Mouse (Mus musculus) right cerebral cortex, adult 18-20 months (tissue): ENCODE data around the gene Gm49373.

ENCODE experiments used
- DNase-seq: peaks from one replicate; pipeline ENCODE4 v3.0.0; 2022; ENCODE audit warnings: mixed read lengths

The Gm49373 gene

DNA sequence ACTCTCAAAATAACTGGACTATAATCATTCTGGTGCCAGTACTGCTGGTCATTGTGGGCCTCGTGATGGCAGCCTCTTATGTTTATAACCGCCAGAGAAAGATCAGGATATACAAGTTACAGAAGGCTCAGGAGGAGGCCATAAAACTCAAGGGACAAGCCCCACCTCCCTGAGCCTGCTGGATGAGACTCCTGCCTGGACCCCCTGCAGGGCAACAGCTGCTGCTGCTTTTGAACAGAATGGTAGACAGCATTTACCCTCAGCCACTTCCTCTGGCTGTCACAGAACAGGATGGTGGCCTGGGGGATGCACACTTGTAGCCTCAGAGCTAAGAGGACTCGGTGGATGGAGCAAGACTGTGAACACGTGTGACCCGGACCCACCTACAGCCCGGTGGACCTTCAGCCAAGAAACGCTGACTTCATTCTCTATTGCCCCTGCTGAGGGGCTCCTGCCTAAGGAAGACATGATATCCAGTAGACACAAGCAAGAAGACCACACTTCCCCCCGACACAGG is 45.1 kb downstream of the Gm49373 start:
- DNase-seq = no peak

DNA sequence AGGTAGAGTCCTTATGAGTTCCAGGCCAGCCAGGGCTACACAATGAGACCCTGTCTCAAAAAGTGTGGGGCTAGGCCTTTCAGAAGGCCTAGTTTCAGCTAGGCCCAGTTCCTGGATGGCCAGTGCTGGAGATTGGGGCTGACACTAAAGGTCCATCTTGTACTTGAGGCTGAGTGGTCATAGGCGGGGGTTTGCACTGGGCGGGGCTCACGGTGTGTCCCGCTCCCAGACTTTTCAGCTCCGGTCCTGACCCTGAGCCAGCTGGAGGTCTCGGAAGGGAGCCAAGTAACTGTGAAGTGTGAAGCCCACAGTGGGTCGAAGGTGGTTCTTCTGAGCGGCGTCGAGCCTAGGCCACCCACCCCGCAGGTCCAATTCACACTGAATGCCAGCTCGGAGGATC is 46.0 kb downstream of the Gm49373 start:
- no peak for DNase-seq

DNA sequence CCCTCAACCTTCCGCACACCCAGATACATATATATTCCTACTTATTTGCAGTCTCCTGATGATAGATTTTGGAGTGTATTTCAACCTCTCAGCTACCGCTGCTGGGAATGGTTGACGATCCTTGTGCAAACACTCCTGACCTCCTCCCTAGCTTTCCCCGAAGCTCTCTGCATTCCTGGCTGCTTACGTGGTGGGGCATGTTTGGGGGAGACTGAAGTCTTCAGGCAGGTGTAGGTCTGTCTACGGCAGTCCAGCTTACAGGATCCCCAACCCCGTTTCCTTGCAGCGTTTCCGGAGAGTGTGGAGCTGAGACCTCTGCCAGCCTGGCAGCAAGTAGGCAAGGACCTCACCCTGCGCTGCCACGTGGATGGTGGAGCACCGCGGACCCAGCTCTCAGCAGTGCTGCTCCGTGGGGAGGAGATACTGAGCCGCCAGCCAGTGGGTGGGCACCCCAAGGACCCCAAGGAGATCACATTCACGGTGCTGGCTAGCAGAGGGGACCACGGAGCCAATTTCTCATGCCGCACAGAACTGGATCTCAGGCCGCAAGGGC is 47.6 kb downstream of the Gm49373 start:
- DNase-seq = no peak

DNA sequence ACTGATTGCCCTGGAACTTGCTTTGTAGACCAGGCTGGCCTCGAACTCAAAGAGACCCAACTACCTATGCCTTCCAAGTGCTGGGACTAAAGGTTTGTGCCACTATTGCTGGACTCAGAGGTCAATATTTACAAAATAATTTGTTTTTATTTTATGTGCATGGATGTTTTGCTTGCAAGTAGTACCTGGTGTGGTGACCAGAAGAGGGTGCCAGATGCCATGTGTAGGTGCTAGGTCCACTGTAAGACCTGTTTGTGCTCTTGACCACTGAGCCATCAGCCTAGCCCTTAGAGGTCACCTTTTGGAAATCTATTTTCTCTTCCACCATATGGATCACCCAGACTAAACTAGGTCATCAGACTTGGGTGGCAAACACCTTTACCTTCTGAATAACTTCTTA is 50.2 kb downstream of the Gm49373 start:
- no peak for DNase-seq

DNA sequence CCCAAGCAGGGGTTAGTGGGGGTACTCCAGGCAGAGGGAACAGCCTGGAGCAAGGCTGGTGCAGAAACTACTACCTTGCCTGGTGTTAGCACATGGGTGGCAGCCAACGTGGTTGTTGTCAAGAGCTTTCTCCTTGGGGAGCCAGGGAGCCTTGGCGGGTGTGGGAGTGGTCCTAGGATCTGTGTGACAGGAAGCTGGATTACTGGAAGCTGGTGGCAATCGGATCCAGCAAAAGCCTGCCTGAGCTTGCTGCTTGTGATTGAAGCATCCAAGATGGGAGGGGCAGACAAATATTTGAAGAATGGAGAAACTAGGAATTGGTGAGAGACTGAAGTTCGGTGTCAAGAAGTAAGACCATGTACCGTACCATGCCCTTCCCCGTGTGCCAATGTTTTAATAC is 50.6 kb downstream of the Gm49373 start:
- no peak for DNase-seq

DNA sequence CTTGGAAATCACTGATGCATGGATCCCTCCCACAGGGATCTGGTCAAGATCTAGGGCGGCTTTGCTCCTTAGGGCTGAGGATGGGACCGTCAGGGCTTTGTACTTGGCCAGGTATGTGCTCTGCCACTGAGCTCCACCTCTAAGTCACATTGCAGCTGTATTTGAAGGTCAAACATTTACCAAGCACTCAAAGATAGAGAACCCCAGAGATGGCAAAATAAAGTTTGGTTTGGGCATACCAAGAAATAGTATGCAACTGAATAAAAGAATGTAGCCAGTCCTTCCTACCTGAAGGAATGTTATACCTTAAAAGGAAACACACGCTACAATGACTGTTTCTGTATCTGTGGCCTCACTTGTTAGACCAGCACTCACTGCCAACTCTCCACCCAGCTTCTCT is 51.5 kb downstream of the Gm49373 start:
- no peak for DNase-seq

DNA sequence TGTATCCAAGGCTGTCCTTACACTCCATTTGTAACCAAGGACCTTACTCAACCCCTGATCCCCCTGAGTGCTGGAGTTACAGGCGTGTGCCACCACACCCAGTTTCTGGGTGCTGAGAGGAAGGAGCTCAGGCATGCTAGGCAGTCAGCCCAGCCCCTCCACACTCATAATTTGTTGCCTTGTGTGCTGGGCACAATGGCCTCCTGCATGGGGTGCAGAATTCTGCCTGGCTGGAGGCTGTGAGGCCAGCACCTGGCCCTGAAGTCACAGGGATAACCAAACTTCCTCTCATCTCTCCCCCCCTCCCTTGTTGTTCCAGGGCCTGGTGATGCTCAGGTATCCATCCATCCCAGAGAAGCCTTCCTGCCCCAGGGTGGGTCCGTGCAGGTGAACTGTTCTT is 54.3 kb downstream of the Gm49373 start:
- DNase-seq = no peak

DNA sequence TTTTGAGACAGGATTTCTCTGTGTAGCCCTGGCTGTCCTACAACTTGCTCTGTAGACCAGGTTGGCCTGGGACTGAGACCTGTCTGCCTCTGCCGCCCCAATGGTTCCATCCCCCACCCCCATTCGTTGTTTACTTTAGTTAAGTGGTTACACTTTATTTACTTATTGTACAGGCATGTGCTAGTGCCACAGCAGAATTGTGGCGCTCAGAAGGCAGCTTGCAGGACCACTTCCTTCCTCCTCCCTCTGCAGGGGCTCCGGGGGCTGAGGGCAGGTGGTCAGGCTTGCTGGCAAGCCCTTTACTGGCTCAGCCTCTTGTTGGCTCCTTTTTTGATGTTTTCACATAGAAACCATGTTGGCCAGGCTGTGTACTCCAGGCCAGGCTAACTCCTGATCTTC is 55.7 kb downstream of the Gm49373 start:
- no peak for DNase-seq

DNA sequence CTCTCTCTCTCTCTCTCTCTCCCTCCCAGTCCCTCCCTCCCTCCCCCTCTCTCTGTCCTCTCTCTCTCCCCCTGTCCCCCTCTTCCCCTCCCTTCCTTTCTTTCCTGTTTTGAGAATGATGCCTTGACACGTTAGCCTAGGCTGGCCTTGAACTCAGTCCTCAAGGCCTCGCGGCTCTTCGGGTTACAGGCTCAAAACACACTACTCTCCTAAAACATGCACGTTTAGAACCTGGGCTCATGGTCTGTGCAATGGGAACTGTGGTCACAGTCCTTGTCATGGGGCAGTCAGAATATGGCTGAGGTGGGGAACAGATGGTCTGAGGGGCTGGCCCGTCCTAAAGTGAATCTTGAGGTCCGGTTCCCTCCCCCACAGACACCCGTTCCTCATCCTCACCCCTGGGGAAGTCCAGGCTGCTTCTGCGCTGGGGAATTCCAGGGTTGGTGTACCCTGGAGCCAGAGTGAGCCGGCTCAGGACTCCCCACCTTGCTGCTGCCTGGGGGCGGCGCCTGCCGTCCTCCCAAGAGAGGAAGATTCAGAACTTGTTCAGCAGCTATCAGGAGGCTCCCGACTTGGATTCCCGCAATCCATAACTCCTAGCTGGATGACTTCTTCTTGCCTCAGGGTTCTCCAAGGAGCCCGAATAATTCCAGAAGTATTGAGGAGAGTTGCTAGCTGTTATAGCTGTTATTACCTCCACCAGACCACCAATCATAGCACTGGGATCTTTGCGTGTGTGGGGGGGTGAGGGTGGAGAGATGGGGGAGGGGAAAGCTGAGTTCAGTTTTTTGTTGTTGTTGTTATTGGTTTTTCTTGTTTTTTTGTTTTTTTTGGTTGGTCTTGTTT is 56.3 kb downstream of the Gm49373 start:
- DNase-seq = no peak

DNA sequence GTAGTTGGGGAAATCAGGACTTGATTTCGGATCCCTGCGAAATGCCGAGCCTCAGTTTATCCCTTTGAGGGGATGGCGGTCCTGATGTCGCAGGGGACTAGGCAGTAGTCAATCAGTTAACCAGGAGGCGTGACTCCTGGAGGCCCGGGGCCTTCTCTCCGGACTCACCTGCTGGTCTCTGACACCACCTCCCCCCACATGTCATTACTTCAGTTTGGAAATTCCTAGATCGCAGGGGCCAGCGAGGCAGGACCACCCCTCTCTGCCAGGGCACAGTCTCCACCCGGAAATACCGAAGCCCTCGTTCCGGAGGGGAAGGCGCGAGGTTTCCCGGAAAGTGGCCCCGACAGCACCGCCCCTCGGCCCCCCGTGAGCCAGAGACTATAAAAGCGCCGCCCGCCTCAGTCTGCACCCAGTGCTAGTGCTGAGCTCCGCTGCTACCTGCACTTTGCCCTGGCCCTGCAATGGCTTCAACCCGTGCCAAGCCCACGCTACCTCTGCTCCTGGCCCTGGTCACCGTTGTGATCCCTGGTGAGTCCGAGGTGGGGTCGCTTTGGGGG is 57.2 kb downstream of the Gm49373 start, which contains the start of gene Icam1:
TSS of gene Icam1 (plus strand) at position 415 of the 560 bp plus-strand sequence.
- DNase-seq = no peak

DNA sequence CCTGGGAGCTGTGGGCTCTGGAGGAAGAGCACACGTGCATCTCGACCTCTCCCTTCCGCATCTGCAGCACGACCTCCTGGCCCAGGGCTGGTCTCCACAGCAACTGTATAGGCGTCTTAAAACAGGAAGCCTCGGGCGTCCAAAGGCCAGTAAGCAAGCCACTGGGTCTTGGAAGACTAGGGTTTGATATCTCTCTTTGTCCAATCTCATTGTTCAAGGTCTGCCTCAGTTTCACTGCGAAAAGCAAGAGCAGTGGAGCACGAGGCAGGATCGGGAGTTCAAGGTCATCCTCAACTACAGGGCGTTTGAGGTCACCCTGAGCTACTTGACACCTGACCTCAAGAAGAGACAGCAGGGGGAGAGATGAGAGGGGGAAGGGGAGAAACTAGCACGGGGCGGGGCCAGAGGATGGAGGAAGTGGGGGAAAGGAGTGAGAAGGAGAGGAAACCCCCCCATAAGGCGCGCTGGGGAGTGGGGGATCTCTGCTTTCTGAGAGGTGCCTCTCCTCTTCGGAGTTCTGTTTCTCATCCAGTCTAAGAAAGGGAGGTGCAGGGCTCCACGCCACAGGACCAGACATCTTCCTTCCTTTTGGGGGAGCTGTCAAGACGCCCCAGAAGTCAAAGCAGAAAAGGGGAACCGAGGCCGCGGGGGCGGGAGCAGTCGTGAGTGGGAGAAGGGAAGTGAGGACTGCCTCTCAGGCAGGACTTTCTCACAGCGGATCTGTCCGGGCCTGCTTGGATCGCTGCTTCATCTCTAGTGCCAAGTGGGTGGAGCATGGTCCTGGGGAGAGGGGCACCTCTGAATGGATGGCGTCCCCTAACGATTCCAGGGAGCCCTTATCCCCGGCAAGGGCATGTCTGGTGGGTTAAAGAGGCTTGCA is 58.0 kb downstream of the Gm49373 start:
- DNase-seq = peak; percentile 41
